ENCODE assay signal across 8 mouse cellular contexts in genomic region chr9:59577401-59577800, GRCm38 (mm10). TPM values are rescaled to one million over a fixed set of nuclear protein-coding genes. Genes with fewer than 3 reads are reported as not detected.
DNase-seq lines count a peak whose midpoint lies in the region; ATAC-seq and TF ChIP-seq lines count a peak whose summit lies in the region.

No protein-coding gene starts in this region.

- H3K27me3 ChIP-seq in lung, embryonic 16.5 days (ENCODE audit: control insufficient read depth, insufficient read depth, low read depth, low read length) = peaks cover 3% of the 10 kb centered on the region; the same call in 1 of the 2 replicates
- peaks cover 54% of the 10 kb centered on the region for H3K27me3 ChIP-seq in forebrain, embryonic 10.5 days (ENCODE audit: poor library complexity, severe bottlenecking)
- peaks cover 13% of the 10 kb centered on the region; the same call in 1 of the 2 replicates for H3K27me3 ChIP-seq in limb, embryonic 11.5 days (ENCODE audit: control insufficient read depth, insufficient read depth, low read length)

- no peak overlapping the region for H3K9ac ChIP-seq in lung, embryonic 16.5 days (ENCODE audit: low read length)
- no peak overlapping the region for H3K9ac ChIP-seq in limb, embryonic 11.5 days (ENCODE audit: low read length)

- no peak for TF ChIP-seq POLR2A in olfactory bulb, adult 2 months (IDR thresholded peaks at IDR 0.05; ENCODE audit: insufficient read depth, low read depth, low read length)

- ATAC-seq in lung, embryonic 16.5 days (ENCODE audit: low read depth) = no peak
- no peak for ATAC-seq in limb, embryonic 11.5 days (ENCODE audit: insufficient number of reproducible peaks, low FRiP score, low TSS enrichment, low read depth)
- ATAC-seq in monocyte, adult 5-6 weeks (replicated peaks; ENCODE audit: insufficient number of reproducible peaks, low FRiP score, low TSS enrichment, poor library complexity, severe bottlenecking) = no peak

- TF ChIP-seq CTCF in olfactory bulb, adult 2 months (IDR thresholded peaks at IDR 0.05; ENCODE audit: insufficient read depth, low read depth, low read length) = no peak

- H3K36me3 ChIP-seq in lung, embryonic 16.5 days (ENCODE audit: control insufficient read depth, insufficient read depth, low read length) = no peaks in the 10 kb centered on the region
- no peaks in the 10 kb centered on the region for H3K36me3 ChIP-seq in forebrain, embryonic 10.5 days (replicated peaks)
- H3K36me3 ChIP-seq in limb, embryonic 11.5 days (ENCODE audit: control insufficient read depth, insufficient read depth, low read length) = no peaks in the 10 kb centered on the region

- H3K4me3 ChIP-seq in lung, embryonic 16.5 days (ENCODE audit: low read length) = peak overlapping the region; percentile 54
- peak overlapping the region; percentile 51 for H3K4me3 ChIP-seq in forebrain, embryonic 10.5 days
- H3K4me3 ChIP-seq in limb, embryonic 11.5 days (ENCODE audit: low read depth, low read length) = peak overlapping the region; percentile 22
- H3K4me3 ChIP-seq in olfactory bulb, adult 2 months (ENCODE audit: insufficient read depth, low read depth, low read length) = peak overlapping the region; percentile 60

- no peak for DNase-seq in lung, postnatal 14 days
- DNase-seq in forebrain, embryonic 10.5 days (ENCODE audit: extremely low spot score, low spot score) = no peak
- no peak for DNase-seq in limb, embryonic 11.5 days (ENCODE audit: low spot score)
- no peak for DNase-seq in adrenal gland, postnatal 36 days
- DNase-seq in urinary bladder, postnatal 10 days (ENCODE audit: low spot score) = no peak

- H3K27ac ChIP-seq in lung, embryonic 16.5 days (ENCODE audit: low read length) = no peak overlapping the region
- no peak overlapping the region for H3K27ac ChIP-seq in forebrain, embryonic 10.5 days
- no peak overlapping the region for H3K27ac ChIP-seq in limb, embryonic 11.5 days (replicated peaks; ENCODE audit: low read depth, low read length)
- no peak overlapping the region; the same call in 1 of the 2 replicates for H3K27ac ChIP-seq in olfactory bulb, adult 2 months (ENCODE audit: insufficient read depth, low read depth, low read length)

- peaks cover 9% of the 10 kb centered on the region for H3K4me1 ChIP-seq in lung, embryonic 16.5 days (replicated peaks; ENCODE audit: control insufficient read depth, insufficient read depth, low read length)
- peaks cover 21% of the 10 kb centered on the region for H3K4me1 ChIP-seq in forebrain, embryonic 10.5 days
- peaks cover 3% of the 10 kb centered on the region; the same call in 1 of the 2 replicates for H3K4me1 ChIP-seq in limb, embryonic 11.5 days (ENCODE audit: control insufficient read depth, insufficient read depth, low read length)
- peaks cover 10% of the 10 kb centered on the region for H3K4me1 ChIP-seq in olfactory bulb, adult 2 months (ENCODE audit: control insufficient read depth, insufficient read depth, low read length)

- H3K9me3 ChIP-seq in lung, embryonic 16.5 days (ENCODE audit: control insufficient read depth, low read length) = no peaks in the 10 kb centered on the region
- no peaks in the 10 kb centered on the region for H3K9me3 ChIP-seq in forebrain, embryonic 10.5 days
- no peaks in the 10 kb centered on the region for H3K9me3 ChIP-seq in limb, embryonic 11.5 days (ENCODE audit: control insufficient read depth, low read length)

- WGBS in lung, embryonic 16.5 days = 12% methylated on average over 13 of the region's 13 CpGs
- 16% methylated on average over 13 of the region's 13 CpGs for WGBS in forebrain, embryonic 10.5 days
- 16% methylated on average over 13 of the region's 13 CpGs for WGBS in limb, embryonic 11.5 days
- WGBS in olfactory bulb, adult 2 months = 6% methylated on average over 13 of the region's 13 CpGs

- H3K4me2 ChIP-seq in lung, embryonic 16.5 days (ENCODE audit: low read depth, low read length) = peak overlapping the region; percentile 53
- H3K4me2 ChIP-seq in limb, embryonic 11.5 days (ENCODE audit: low read depth, severe bottlenecking) = peak overlapping the region; percentile 67

RNA-seq across cellular contexts. Expression of gene Celf6, which starts 0.3 kb away (rescaled TPM):
- 0.43 and 0.55 TPM in 2 replicates for polyA plus RNA-seq in lung, embryonic 16.5 days (2015; fragmentation: Nextera tagmentation; extraction: Ambion mirVana)
- 1.3 and 3.1 TPM in 2 replicates for polyA plus RNA-seq in forebrain, embryonic 10.5 days (2016; fragmentation: Nextera tagmentation; extraction: Ambion mirVana)
- not detected in 2 replicates for polyA plus RNA-seq in limb, embryonic 11.5 days (2014; fragmentation: Nextera tagmentation; extraction: Ambion mirVana)
- not detected in 2 replicates for polyA plus RNA-seq in olfactory bulb, adult 2 months (2012; ENCODE audit: insufficient read depth, insufficient read length, low replicate concordance, missing spikeins)
- 1 to 10 TPM; 3.6 to 4.4 TPM for total RNA-seq in adrenal gland, postnatal 36 days (2021)
- not detected in 3 replicates for total RNA-seq in monocyte, adult 5-6 weeks (2017)

RNA-seq across cellular contexts. Expression of gene Tmem202, which starts 37.8 kb away (rescaled TPM):
- not detected in 2 replicates for polyA plus RNA-seq in lung, embryonic 16.5 days (2015; fragmentation: Nextera tagmentation; extraction: Ambion mirVana)
- polyA plus RNA-seq in forebrain, embryonic 10.5 days (2016; fragmentation: Nextera tagmentation; extraction: Ambion mirVana) = not detected in 2 replicates
- 0.13 and 0.28 TPM in 2 replicates for polyA plus RNA-seq in limb, embryonic 11.5 days (2014; fragmentation: Nextera tagmentation; extraction: Ambion mirVana)
- not detected in 2 replicates for polyA plus RNA-seq in olfactory bulb, adult 2 months (2012; ENCODE audit: insufficient read depth, insufficient read length, low replicate concordance, missing spikeins)
- 1 to 10 TPM; 3.6 to 4.1 TPM for total RNA-seq in adrenal gland, postnatal 36 days (2021)
- total RNA-seq in monocyte, adult 5-6 weeks (2017) = 0.39 TPM in 1 of 3 replicates, not detected in the others

RNA-seq across cellular contexts. Expression of gene Hexa, which starts 38.1 kb away (rescaled TPM):
- polyA plus RNA-seq in lung, embryonic 16.5 days (2015; fragmentation: Nextera tagmentation; extraction: Ambion mirVana) = 69.3 and 72.7 TPM in 2 replicates
- polyA plus RNA-seq in forebrain, embryonic 10.5 days (2016; fragmentation: Nextera tagmentation; extraction: Ambion mirVana) = 41.8 and 42.9 TPM in 2 replicates
- polyA plus RNA-seq in limb, embryonic 11.5 days (2014; fragmentation: Nextera tagmentation; extraction: Ambion mirVana) = 47.1 and 49.5 TPM in 2 replicates
- polyA plus RNA-seq in olfactory bulb, adult 2 months (2012; ENCODE audit: insufficient read depth, insufficient read length, low replicate concordance, missing spikeins) = not detected in 2 replicates
- total RNA-seq in adrenal gland, postnatal 36 days (2021) = 100 to 1,000 TPM; 111 to 147 TPM
- total RNA-seq in monocyte, adult 5-6 weeks (2017) = 97.3 to 114 TPM (median 107 TPM) in 3 replicates

RNA-seq across cellular contexts. Expression of gene Parp6, which starts 39.7 kb away (rescaled TPM):
- 22.6 and 23.7 TPM in 2 replicates for polyA plus RNA-seq in lung, embryonic 16.5 days (2015; fragmentation: Nextera tagmentation; extraction: Ambion mirVana)
- polyA plus RNA-seq in forebrain, embryonic 10.5 days (2016; fragmentation: Nextera tagmentation; extraction: Ambion mirVana) = 34.1 and 41.6 TPM in 2 replicates
- 28.2 and 29.7 TPM in 2 replicates for polyA plus RNA-seq in limb, embryonic 11.5 days (2014; fragmentation: Nextera tagmentation; extraction: Ambion mirVana)
- polyA plus RNA-seq in olfactory bulb, adult 2 months (2012; ENCODE audit: insufficient read depth, insufficient read length, low replicate concordance, missing spikeins) = not detected in 2 replicates
- 10 to 100 TPM; 26.5 TPM for total RNA-seq in adrenal gland, postnatal 36 days (2021)
- 19.9 to 29.5 TPM (median 25.5 TPM) in 3 replicates for total RNA-seq in monocyte, adult 5-6 weeks (2017)

Comparison
In these comparisons a context has a peak if more than half of its experiments do, and no peak if none do; other contexts are left out.
1. RNA of gene Hexa, which starts 38.1 kb away (polyA plus RNA-seq): 69.3 to 72.7 TPM in lung, embryonic 16.5 days, 47.1 to 49.5 TPM in limb, embryonic 11.5 days and 41.8 to 42.9 TPM in forebrain, embryonic 10.5 days; not detected in olfactory bulb, adult 2 months; every median in the first group is over 10 times any median in the second.
2. Peak in every context shown above with its lines, with median percentiles within 50 percentile points of each other: H3K4me3 ChIP-seq.